Mouse (Mus musculus) forebrain, embryonic 15.5 days (tissue): ENCODE results near the gene Bloc1s5. TPM values are rescaled to one million over a fixed set of nuclear protein-coding genes. Genes with fewer than 3 reads are reported as not detected.

ENCODE experiments used
- ATAC-seq: fragments of 200-750 bp; cut with Nextera tagmentation; replicated peaks from 2 replicates; pipeline ENCODE4 v1.8.0; 2017; ENCODE audit warnings: mild to moderate bottlenecking, moderate TSS enrichment, moderate library complexity
- H3K27ac ChIP-seq: fragments of 300-500 bp; sonication (generic); replicated peaks from 2 replicates; pipeline ENCODE4 v1.5.1; 2015; ENCODE audit warnings: mild to moderate bottlenecking, inconsistent platforms
- H3K27me3 ChIP-seq: fragments of 300-500 bp; sonication (generic); 2 replicates; pipeline ENCODE4 v1.6.1; 2015; ENCODE audit warnings: inconsistent platforms
- H3K36me3 ChIP-seq: fragments of 300-500 bp; sonication (generic); 2 replicates; pipeline ENCODE4 v1.6.1; 2015; ENCODE audit warnings: mild to moderate bottlenecking, inconsistent platforms
- H3K4me1 ChIP-seq: fragments of 300-500 bp; sonication (generic); 2 replicates; pipeline ENCODE4 v1.6.1; 2015; ENCODE audit warnings: inconsistent platforms
- H3K4me2 ChIP-seq: fragments of 300-500 bp; sonication (generic); replicated peaks from 2 replicates; pipeline ENCODE4 v1.6.1; 2015; ENCODE audit warnings: mild to moderate bottlenecking, inconsistent platforms
- H3K4me3 ChIP-seq: fragments of 300-500 bp; sonication (generic); 2 replicates; pipeline ENCODE4 v1.5.1; 2015; ENCODE audit warnings: mild to moderate bottlenecking, inconsistent platforms
- H3K9ac ChIP-seq: fragments of 300-500 bp; sonication (generic); replicated peaks from 2 replicates; pipeline ENCODE4 v1.6.1; 2015; ENCODE audit warnings: mild to moderate bottlenecking, inconsistent platforms
- H3K9me3 ChIP-seq: fragments of 300-500 bp; sonication (generic); 2 replicates; pipeline ENCODE4 v1.6.1; 2016; ENCODE audit warnings: inconsistent platforms
- WGBS: fragments of 180-500 bp; shearing (Covaris S2); methylation state at CpG from one replicate; pipeline ENCODE4 v1.1.7; 2015; ENCODE audit warnings: mixed read lengths; 5-methylcytosine and 5-hydroxymethylcytosine counted together
- polyA plus RNA-seq: library from polyadenylated mRNA; unstranded; fragments of >200 nt; fragmentation: Nextera tagmentation; extraction: Ambion mirVana; gene quantifications from 2 replicates; pipeline ENCODE4 v1.2.1, GENCODE M21; 2015

The Bloc1s5 gene
- polyA plus RNA-seq, 1 experiment from 2014 or later, result 24.7 TPM

- Histone ChIP-seq H3K27ac (no peak overlapping the region), H3K4me1 (no peaks in the 10 kb centered on the region), H3K36me3 (no peaks in the 10 kb centered on the region), H3K27me3 (no peaks in the 10 kb centered on the region), H3K9ac (no peak overlapping the region), H3K4me2 (no peak overlapping the region), H3K4me3 (no peak overlapping the region), H3K9me3 (no peaks in the 10 kb centered on the region)
- no peak for ATAC-seq
- 92% methylated on average over 5 of the region's 5 CpGs for WGBS
Measured at GRCm38 (mm10) chr13:38547717-38548116, 87.2 kb downstream of the Bloc1s5 start.

GRCm38 (mm10) chr13:38546754-38547153 is 88.2 kb downstream of the Bloc1s5 start:
- Histone ChIP-seq H3K36me3 (no peaks in the 10 kb centered on the region), H3K9ac (no peak overlapping the region), H3K27me3 (no peaks in the 10 kb centered on the region), H3K27ac (no peak overlapping the region), H3K9me3 (no peaks in the 10 kb centered on the region), H3K4me1 (no peaks in the 10 kb centered on the region), H3K4me3 (no peak overlapping the region), H3K4me2 (no peak overlapping the region)
- ATAC-seq, result no peak
- WGBS, result 87% methylated on average over 4 of the region's 4 CpGs

GRCm38 (mm10) chr13:38545460-38545859 is 89.4 kb downstream of the Bloc1s5 start:
- no peaks in the 10 kb centered on the region for H3K4me1 ChIP-seq
- WGBS, result 77% methylated on average over 3 of the region's 3 CpGs
- no peak overlapping the region for H3K27ac ChIP-seq
- no peak overlapping the region for H3K9ac ChIP-seq
- no peak overlapping the region for H3K4me3 ChIP-seq
- no peaks in the 10 kb centered on the region for H3K9me3 ChIP-seq
- no peaks in the 10 kb centered on the region for H3K27me3 ChIP-seq
- no peak overlapping the region for H3K4me2 ChIP-seq
- ATAC-seq, result no peak
- no peaks in the 10 kb centered on the region for H3K36me3 ChIP-seq

GRCm38 (mm10) chr13:38544769-38545445 is 90.0 kb downstream of the Bloc1s5 start:
- Histone ChIP-seq H3K9ac (no peak overlapping the region), H3K4me1 (no peaks in the 10 kb centered on the region), H3K4me2 (no peak overlapping the region), H3K36me3 (no peaks in the 10 kb centered on the region), H3K27me3 (no peaks in the 10 kb centered on the region), H3K9me3 (no peaks in the 10 kb centered on the region), H3K4me3 (no peak overlapping the region), H3K27ac (no peak overlapping the region)
- 90% methylated on average over 8 of the region's 8 CpGs for WGBS
- no peak for ATAC-seq

- no peak overlapping the region for H3K4me3 ChIP-seq
- no peaks in the 10 kb centered on the region for H3K4me1 ChIP-seq
- no peaks in the 10 kb centered on the region for H3K36me3 ChIP-seq
- H3K27me3 ChIP-seq, result no peaks in the 10 kb centered on the region
- H3K9me3 ChIP-seq, result no peaks in the 10 kb centered on the region
- WGBS, result 64% methylated on average over 8 of the region's 8 CpGs
- H3K4me2 ChIP-seq, result no peak overlapping the region
- no peak overlapping the region for H3K27ac ChIP-seq
- peak; percentile 51; the same call in 1 of the 2 replicates for ATAC-seq
- no peak overlapping the region for H3K9ac ChIP-seq
Measured at GRCm38 (mm10) chr13:38543455-38544125, 91.3 kb downstream of the Bloc1s5 start.

Other genes with a start within 250 kb of the Bloc1s5 start
- gene Txndc5, start 106.3 kb downstream of the Bloc1s5 start, polyA plus RNA-seq, result 56.0 and 60.5 TPM in 2 replicates
- 84.8 and 84.9 TPM in 2 replicates for gene Eef1e1, start 23.9 kb upstream of the Bloc1s5 start, polyA plus RNA-seq